Mouse (Mus musculus): ENCODE results near the gene Gm37419. TPM values are rescaled to one million over a fixed set of nuclear protein-coding genes. Genes with fewer than 3 reads are reported as not detected.

Gm37419 gene
- polyA plus RNA-seq, 1 experiment: not detected

DNA sequence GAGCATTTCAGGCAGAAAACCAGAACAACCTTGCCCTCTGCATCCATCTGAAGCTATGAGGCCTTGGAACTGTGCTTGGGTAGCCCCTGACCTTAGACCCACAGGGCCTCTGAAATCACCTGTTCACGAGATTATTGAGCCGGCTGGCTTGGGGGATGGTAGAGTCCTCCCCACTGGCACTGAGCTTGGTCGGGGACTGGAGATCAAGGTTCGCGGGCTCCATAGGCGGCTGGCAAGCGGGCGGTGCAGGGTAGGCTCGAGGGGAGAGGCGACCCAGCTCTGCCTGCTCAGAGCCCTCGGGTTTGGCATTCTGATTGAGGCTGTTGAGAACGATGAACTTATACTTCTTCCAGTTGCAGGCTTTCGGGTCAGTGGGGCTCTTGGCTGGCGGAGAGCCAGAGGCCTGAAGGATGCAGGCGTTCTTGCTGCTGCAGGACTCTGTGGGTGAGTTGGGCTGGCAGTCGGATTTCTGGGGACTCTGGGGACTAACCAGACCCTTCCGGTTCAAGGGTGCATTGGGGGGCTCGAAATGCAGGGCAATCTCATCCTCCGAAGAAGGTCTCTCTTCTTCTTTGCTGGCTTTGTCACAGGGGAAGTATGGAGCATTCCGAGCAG is 16.0 kb upstream of the Gm37419 start:
- peaks cover 28% of the 10 kb centered on the region for H3K36me3 ChIP-seq (ENCODE audit: control insufficient read depth, insufficient read depth, low read length)
- no peaks in the 10 kb centered on the region for H3K27me3 ChIP-seq (replicated peaks; ENCODE audit: control insufficient read depth, insufficient read depth, low read length)
- no peak overlapping the region for H3K27ac ChIP-seq (ENCODE audit: insufficient read depth, low read depth, low read length)
- no peaks in the 10 kb centered on the region for H3K4me1 ChIP-seq (ENCODE audit: control insufficient read depth, insufficient read depth, low read length)
- WGBS: 68% methylated on average over 20 of the region's 20 CpGs
- TF ChIP-seq POLR2A (IDR thresholded peaks at IDR 0.05; ENCODE audit: low read depth, low read length) (no peak), CTCF (conservative IDR thresholded peaks at IDR 0.05; ENCODE audit: insufficient read depth, insufficient read length, low read depth, low read length) (no peak)
- H3K4me3 ChIP-seq (ENCODE audit: insufficient read depth, low read depth, low read length): no peak overlapping the region
- DNase-seq: peak; percentile 50

DNA sequence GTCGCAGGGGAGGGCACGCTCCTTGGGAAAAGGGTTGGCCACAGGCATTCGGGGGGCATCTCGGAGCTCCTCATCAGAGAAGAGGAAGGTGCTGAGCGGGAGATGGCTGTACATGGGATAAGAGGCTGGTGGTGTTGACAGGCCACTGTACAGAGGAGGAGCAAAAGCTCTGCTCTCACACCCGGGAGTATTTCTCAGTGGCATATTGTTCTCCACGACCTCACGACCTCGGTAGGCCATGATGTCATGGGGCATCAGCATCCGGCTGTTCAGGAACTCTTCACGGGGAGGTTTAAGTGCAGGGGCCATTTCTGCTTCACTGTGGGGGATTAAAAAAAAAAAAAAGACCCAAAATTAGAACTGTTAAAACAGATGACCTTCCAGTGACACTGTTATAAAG is 15.4 kb upstream of the Gm37419 start:
- Histone ChIP-seq H3K27me3 (replicated peaks; ENCODE audit: control insufficient read depth, insufficient read depth, low read length) (no peaks in the 10 kb centered on the region), H3K36me3 (ENCODE audit: control insufficient read depth, insufficient read depth, low read length) (peaks cover 27% of the 10 kb centered on the region), H3K27ac (ENCODE audit: insufficient read depth, low read depth, low read length) (no peak overlapping the region), H3K4me1 (ENCODE audit: control insufficient read depth, insufficient read depth, low read length) (no peaks in the 10 kb centered on the region), H3K4me3 (ENCODE audit: insufficient read depth, low read depth, low read length) (no peak overlapping the region)
- WGBS: 85% methylated on average over 11 of the region's 11 CpGs
- TF ChIP-seq CTCF (conservative IDR thresholded peaks at IDR 0.05; ENCODE audit: insufficient read depth, insufficient read length, low read depth, low read length): no peak
- TF ChIP-seq POLR2A (IDR thresholded peaks at IDR 0.05; ENCODE audit: low read depth, low read length): no peak
- no peak for DNase-seq

DNA sequence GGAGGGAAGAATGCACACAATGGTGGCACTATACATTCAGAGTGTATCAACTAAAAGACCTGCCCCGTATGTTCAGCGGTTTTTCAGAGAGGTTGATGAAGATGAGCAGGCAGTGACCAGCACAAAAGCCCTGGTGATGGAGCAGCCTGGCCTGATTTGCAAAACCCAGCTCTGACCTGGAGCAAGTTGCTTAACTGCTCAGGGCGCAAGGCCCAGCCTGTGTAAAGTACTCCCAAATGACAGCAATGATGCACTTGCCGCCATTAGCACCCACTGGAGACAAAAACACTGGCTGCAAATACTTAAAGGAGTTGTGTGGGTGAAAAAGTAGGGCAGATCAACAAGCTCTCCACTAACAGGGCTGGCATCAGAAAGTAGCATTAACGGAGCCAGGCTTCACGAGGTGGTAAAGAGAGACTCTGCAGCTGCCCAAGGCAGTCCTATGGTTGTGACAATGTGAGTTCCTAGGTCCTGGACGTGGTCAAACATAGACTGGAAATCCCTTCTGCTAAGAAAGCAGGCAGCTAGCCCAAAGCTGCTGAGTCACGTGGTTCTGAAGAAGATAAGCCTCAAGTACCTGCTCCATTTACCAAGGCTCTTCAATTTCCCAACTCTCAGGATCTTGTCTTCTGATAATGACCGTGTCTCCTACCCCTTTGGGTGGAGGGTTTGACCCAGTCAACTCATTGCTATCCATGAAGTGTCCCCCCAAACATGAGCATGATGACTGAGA is 14.5 kb upstream of the Gm37419 start:
- TF ChIP-seq CTCF (conservative IDR thresholded peaks at IDR 0.05; ENCODE audit: insufficient read depth, insufficient read length, low read depth, low read length) (no peak), POLR2A (IDR thresholded peaks at IDR 0.05; ENCODE audit: low read depth, low read length) (no peak)
- H3K36me3 ChIP-seq (ENCODE audit: control insufficient read depth, insufficient read depth, low read length): peaks cover 24% of the 10 kb centered on the region
- 92% methylated on average over 9 of the region's 9 CpGs for WGBS
- no peak overlapping the region for H3K27ac ChIP-seq (ENCODE audit: insufficient read depth, low read depth, low read length)
- H3K4me3 ChIP-seq (ENCODE audit: insufficient read depth, low read depth, low read length): no peak overlapping the region
- no peaks in the 10 kb centered on the region for H3K4me1 ChIP-seq (ENCODE audit: control insufficient read depth, insufficient read depth, low read length)
- DNase-seq: no peak
- no peaks in the 10 kb centered on the region for H3K27me3 ChIP-seq (replicated peaks; ENCODE audit: control insufficient read depth, insufficient read depth, low read length)

DNA sequence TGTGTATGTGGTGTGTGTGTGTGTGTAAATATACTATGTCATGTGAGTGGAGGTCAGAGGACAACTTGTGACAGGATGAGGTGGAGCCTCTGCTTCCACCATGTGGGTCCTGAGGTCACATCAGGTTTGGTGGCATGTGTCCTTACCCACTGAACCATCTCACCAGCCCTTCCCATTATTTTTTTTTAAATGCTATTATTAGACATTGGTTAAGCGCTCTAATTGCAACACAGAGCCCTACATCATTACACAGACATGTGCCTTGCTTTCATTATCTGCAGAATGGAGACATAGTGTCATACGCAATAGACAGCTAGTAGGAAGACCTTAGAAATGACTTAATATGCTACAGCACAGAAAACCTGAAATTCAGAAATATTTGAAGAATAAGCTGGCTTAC is 12.1 kb upstream of the Gm37419 start:
- no peak for DNase-seq
- Histone ChIP-seq H3K4me3 (ENCODE audit: insufficient read depth, low read depth, low read length) (no peak overlapping the region), H3K4me1 (ENCODE audit: control insufficient read depth, insufficient read depth, low read length) (peaks cover 13% of the 10 kb centered on the region; the same call in 1 of the 2 replicates), H3K27me3 (replicated peaks; ENCODE audit: control insufficient read depth, insufficient read depth, low read length) (no peaks in the 10 kb centered on the region), H3K36me3 (ENCODE audit: control insufficient read depth, insufficient read depth, low read length) (peaks cover 19% of the 10 kb centered on the region; the same call in 1 of the 2 replicates), H3K27ac (ENCODE audit: insufficient read depth, low read depth, low read length) (no peak overlapping the region)
- 70% methylated on average over 2 of the region's 2 CpGs for WGBS
- TF ChIP-seq POLR2A (IDR thresholded peaks at IDR 0.05; ENCODE audit: low read depth, low read length) (no peak), CTCF (conservative IDR thresholded peaks at IDR 0.05; ENCODE audit: insufficient read depth, insufficient read length, low read depth, low read length) (no peak)

DNA sequence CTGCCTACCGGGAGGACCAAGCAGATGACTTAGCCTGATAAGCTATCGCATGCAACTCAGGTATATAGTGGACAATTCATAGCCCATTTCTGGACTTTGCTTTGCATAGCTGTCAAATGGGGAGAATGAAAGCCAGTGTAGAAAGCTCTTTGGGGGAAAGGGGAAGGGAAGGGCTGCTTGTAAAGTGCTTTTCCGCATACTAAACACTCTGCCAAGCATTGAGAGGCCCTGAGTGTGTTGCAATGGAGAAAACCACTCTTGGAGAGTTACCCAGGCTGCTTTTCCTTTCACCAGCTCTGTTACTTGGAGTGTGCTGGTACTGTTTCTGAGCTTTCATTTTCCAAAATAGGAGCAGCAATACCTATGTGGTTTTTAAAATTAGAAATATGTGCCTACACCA is 10.6 kb upstream of the Gm37419 start:
- Histone ChIP-seq H3K27me3 (replicated peaks; ENCODE audit: control insufficient read depth, insufficient read depth, low read length) (no peaks in the 10 kb centered on the region), H3K4me1 (ENCODE audit: control insufficient read depth, insufficient read depth, low read length) (peaks cover 19% of the 10 kb centered on the region; the same call in 1 of the 2 replicates), H3K27ac (ENCODE audit: insufficient read depth, low read depth, low read length) (no peak overlapping the region), H3K36me3 (ENCODE audit: control insufficient read depth, insufficient read depth, low read length) (peaks cover 10% of the 10 kb centered on the region; the same call in 1 of the 2 replicates), H3K4me3 (ENCODE audit: insufficient read depth, low read depth, low read length) (no peak overlapping the region)
- no peak for TF ChIP-seq CTCF (conservative IDR thresholded peaks at IDR 0.05; ENCODE audit: insufficient read depth, insufficient read length, low read depth, low read length)
- no peak for TF ChIP-seq POLR2A (IDR thresholded peaks at IDR 0.05; ENCODE audit: low read depth, low read length)
- no peak for DNase-seq
- 84% methylated on average over 3 of the region's 3 CpGs for WGBS

DNA sequence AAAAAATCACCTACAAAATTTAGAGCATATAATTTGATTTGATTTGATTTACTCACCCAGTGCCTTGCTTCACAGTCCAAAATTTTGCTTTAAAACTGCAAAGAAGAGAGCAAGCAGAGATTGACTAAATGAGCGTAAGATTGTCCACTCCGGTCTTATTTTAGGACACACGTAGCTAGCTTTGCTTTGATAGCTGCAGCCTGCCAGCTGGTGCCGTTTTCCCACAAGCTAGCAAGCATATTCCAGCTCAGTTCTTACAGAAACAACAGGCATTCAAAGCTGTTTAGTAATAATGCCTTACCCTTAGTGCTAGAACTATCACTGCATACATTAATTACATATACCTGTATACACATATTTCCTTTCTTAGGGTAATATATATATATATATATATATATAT is 9.8 kb upstream of the Gm37419 start:
- Histone ChIP-seq H3K27me3 (replicated peaks; ENCODE audit: control insufficient read depth, insufficient read depth, low read length) (no peaks in the 10 kb centered on the region), H3K27ac (ENCODE audit: insufficient read depth, low read depth, low read length) (no peak overlapping the region), H3K4me3 (ENCODE audit: insufficient read depth, low read depth, low read length) (no peak overlapping the region), H3K4me1 (ENCODE audit: control insufficient read depth, insufficient read depth, low read length) (peaks cover 20% of the 10 kb centered on the region; the same call in 1 of the 2 replicates), H3K36me3 (ENCODE audit: control insufficient read depth, insufficient read depth, low read length) (peaks cover 6% of the 10 kb centered on the region; the same call in 1 of the 2 replicates)
- WGBS: 88% methylated on average over 4 of the region's 4 CpGs
- TF ChIP-seq POLR2A (IDR thresholded peaks at IDR 0.05; ENCODE audit: low read depth, low read length) (no peak), CTCF (conservative IDR thresholded peaks at IDR 0.05; ENCODE audit: insufficient read depth, insufficient read length, low read depth, low read length) (no peak)
- DNase-seq: no peak

DNA sequence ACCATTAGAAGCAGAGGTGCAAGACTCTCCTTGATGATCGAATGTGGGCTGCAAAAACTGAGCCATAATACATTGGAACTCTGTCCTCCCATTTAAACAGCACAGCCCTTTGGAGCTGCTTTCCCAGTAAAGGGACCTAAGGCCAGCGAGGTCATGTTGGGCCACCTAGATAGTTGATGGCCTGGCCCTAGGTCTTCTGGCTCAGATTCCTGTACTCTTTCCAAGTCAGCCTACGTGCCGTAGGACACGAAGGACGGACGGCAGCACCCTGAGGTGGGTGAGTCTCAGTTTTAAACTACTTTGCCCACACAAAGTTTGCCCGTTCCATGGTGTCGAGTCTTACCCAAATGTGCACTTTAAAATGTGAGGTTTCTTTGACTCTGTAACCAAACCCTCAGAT is 8.8 kb upstream of the Gm37419 start:
- Histone ChIP-seq H3K27ac (ENCODE audit: insufficient read depth, low read depth, low read length) (no peak overlapping the region), H3K4me3 (ENCODE audit: insufficient read depth, low read depth, low read length) (no peak overlapping the region), H3K4me1 (ENCODE audit: control insufficient read depth, insufficient read depth, low read length) (peaks cover 23% of the 10 kb centered on the region; the same call in 1 of the 2 replicates), H3K27me3 (replicated peaks; ENCODE audit: control insufficient read depth, insufficient read depth, low read length) (no peaks in the 10 kb centered on the region), H3K36me3 (ENCODE audit: control insufficient read depth, insufficient read depth, low read length) (peaks cover 6% of the 10 kb centered on the region; the same call in 1 of the 2 replicates)
- WGBS: 68% methylated on average over 9 of the region's 9 CpGs
- no peak for TF ChIP-seq POLR2A (IDR thresholded peaks at IDR 0.05; ENCODE audit: low read depth, low read length)
- no peak for TF ChIP-seq CTCF (conservative IDR thresholded peaks at IDR 0.05; ENCODE audit: insufficient read depth, insufficient read length, low read depth, low read length)
- peak; percentile 56 for DNase-seq
